Mouse (Mus musculus) spleen, adult 2 months (tissue): Measurements from ENCODE around the gene Lgals8.

Source experiments
- CTCF ChIP-seq: fragments of 200-500 bp; IDR thresholded peaks from 2 replicates; pipeline ENCODE4 v1.5.1; 2011; ENCODE audit warnings: mild to moderate bottlenecking, inconsistent platforms; ENCODE audit not compliant: insufficient read depth, insufficient read length, insufficient replicate concordance; ENCODE audit errors: extremely low read depth
- POLR2A ChIP-seq: fragments of 200-500 bp; IDR thresholded peaks from 2 replicates; pipeline ENCODE4 v1.6.1; 2011; ENCODE audit warnings: low read depth, low read length, inconsistent platforms

DNA sequence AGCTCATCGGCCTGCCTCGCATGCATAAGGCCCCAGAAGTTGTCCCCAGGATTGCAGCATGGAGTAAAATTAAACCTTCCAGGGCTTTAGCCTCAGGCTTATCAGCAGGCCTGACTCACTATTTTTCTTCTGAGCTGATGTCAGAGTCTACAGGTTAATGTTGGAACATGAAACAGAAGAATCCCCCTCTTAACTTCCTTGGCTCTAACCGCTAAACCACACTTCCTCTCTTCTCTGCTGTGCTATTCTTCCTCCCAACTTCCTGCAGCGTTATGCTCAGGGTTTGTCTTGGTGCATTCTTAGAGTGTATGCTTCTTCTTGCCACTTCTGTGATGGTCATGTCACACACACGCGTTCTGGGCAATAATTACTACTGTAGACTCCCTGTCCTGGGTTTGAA lies 42.7 kb upstream of the Lgals8 start:
- TF ChIP-seq POLR2A: no peak
- no peak for TF ChIP-seq CTCF
